Mouse (Mus musculus) adrenal gland, postnatal 36 days (tissue): ENCODE results near the gene Cdk5r2. TPM values are rescaled to one million over a fixed set of nuclear protein-coding genes. Genes with fewer than 3 reads are reported as not detected.
A peak's percentile ranks its signal among the peaks of the same experiment; 100 is the strongest.

ENCODE experiments used
- DNase-seq, 2 experiments: peaks; one replicate each; pipeline ENCODE4 v3.0.0; 2021; ENCODE audit warnings: mixed read lengths in 1 of 2
- microRNA-seq: library from miRNA; unstranded; fragments of <30 nt; microRNA quantifications from one replicate; pipeline ENCODE4 v1.2.0, GENCODE M21; 2021
- total RNA-seq, 2 experiments: library from RNA; stranded (reverse); gene quantifications; 2 replicates each; pipeline ENCODE4 v1.2.3; 2021

The Cdk5r2 gene
- total RNA-seq, 2 experiments from 2014 or later: 2.8 to 3.5 TPM

- DNase-seq: no peak
Observed at GRCm38 (mm10) chr1:74892351-74893133, 37.8 kb downstream of the Cdk5r2 start.

GRCm38 (mm10) chr1:74893134-74893855, 38.6 kb downstream of the Cdk5r2 start, which contains the start of gene Cryba2:
Gene Cryba2 (minus strand): TSS chr1:74893143.
- peak; percentile 56 to 70 for DNase-seq

- peak; percentile 66 to 76 for DNase-seq
Observed at GRCm38 (mm10) chr1:74894966-74895365, 40.2 kb downstream of the Cdk5r2 start.

- DNase-seq: no peak
Observed at GRCm38 (mm10) chr1:74897976-74898375, 43.2 kb downstream of the Cdk5r2 start.

- DNase-seq: no peak
Observed at GRCm38 (mm10) chr1:74898656-74899431, 44.1 kb downstream of the Cdk5r2 start.

GRCm38 (mm10) chr1:74900341-74901285, 45.9 kb downstream of the Cdk5r2 start:
- peak; percentile 34 to 50 for DNase-seq

GRCm38 (mm10) chr1:74901686-74902085, 47.0 kb downstream of the Cdk5r2 start:
- peak; percentile 67 to 72 for DNase-seq

- no peak for DNase-seq
Observed at GRCm38 (mm10) chr1:74902191-74902590, 47.5 kb downstream of the Cdk5r2 start.

Small RNA genes lying within 50 kb of the gene (microRNA-seq; reads per million reads assigned to microRNA genes)
- gene Mir375: 38,842 reads per million, percentile 98 among the genes with 10 or more reads in this experiment

Other genes starting within 250 kb of the Cdk5r2 start
- gene Ttll4, start 193.2 kb upstream of the Cdk5r2 start, total RNA-seq: 10 to 100 TPM; 18.3 to 21.8 TPM
- 10 to 100 TPM; 11.4 to 14.9 TPM for gene Cyp27a1, start 141.4 kb upstream of the Cdk5r2 start, total RNA-seq
- gene Prkag3, start 105.7 kb upstream of the Cdk5r2 start, total RNA-seq: under 1 TPM in 1 of 2 experiments, not detected in 1; 0.23 TPM
- gene Wnt6, start 83.0 kb upstream of the Cdk5r2 start, total RNA-seq: 1 to 10 TPM; 3.9 to 4.3 TPM
- gene Wnt10a, start 63.4 kb upstream of the Cdk5r2 start, total RNA-seq: under 1 TPM; 0.36 to 0.43 TPM
- gene Fev, start 30.5 kb downstream of the Cdk5r2 start, total RNA-seq: 1 to 10 TPM in 1 of 2 experiments, under 1 TPM in 1; 0.93 to 1.1 TPM
- gene Cryba2, start 38.2 kb downstream of the Cdk5r2 start, total RNA-seq: under 1 TPM in 1 of 2 experiments, not detected in 1; 0.56 TPM
- gene Cfap65, start 80.7 kb downstream of the Cdk5r2 start, total RNA-seq: not detected
- not detected for gene Ihh, start 96.7 kb downstream of the Cdk5r2 start, total RNA-seq